9 mouse cellular contexts compared by ENCODE assay signal in the genomic region with DNA sequence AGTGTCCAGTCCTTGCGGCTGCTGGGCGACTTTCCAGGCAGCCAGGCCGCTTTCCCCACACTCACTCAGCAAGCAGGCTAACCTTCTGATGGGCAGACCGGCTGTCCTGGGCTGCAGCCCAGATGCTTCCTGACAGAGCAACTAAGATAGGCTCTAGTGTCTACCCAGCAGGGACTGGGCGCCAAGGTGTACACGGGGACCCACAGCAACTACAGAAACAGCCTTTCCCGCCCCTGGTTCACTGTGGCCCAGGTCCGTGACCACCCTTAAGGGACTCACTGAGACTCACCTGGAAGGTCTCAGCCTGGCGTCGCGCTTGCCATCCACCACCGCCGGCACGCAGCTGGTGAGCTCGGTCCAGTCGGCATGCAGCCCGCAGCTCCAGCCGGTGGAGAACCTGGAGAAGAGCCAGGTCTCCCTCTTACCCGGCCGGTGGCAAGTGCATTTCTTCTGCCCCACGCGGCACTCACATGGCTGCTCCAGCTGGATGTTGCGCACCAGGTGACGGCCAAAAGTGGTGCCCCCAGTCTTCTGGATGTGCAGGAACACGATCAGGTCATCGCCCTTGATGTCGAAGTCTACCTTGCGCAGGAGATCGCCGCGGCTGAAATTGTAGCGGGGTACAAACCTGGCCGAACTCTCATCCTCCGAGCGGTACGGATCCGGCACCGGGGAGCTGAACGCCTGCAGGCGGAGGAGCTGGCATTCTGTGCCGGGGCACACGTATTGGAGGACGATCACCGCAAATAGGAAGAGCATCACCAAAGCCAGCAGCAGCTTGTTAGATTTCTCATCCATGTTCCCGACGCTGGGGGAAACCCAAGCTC. TPM values are rescaled to one million over a fixed set of nuclear protein-coding genes. Genes with fewer than 3 reads are reported as not detected.
DNase-seq lines count a peak whose midpoint lies in the region; ATAC-seq and TF ChIP-seq lines count a peak whose summit lies in the region.
"Had no signal": no experiment of that assay in that cellular context is flagged by ENCODE, and none has a peak within 500 bp of the region (broad histone marks: within the 10 kb centered on the region; RNA-seq: fewer than 3 reads in every experiment).

No protein-coding gene starts in this region.

- H3K36me3 ChIP-seq in forebrain, postnatal 0 days (ENCODE audit: insufficient read depth) = no peaks in the 10 kb centered on the region
- H3K36me3 ChIP-seq in hindbrain, postnatal 0 days (ENCODE audit: insufficient read depth, low read length) = no peaks in the 10 kb centered on the region
- no peaks in the 10 kb centered on the region for H3K36me3 ChIP-seq in limb, embryonic 12.5 days
- no peaks in the 10 kb centered on the region for H3K36me3 ChIP-seq in midbrain, postnatal 0 days (ENCODE audit: insufficient read depth, low read length)
- H3K36me3 ChIP-seq in thymus, adult 2 months (ENCODE audit: control insufficient read depth, insufficient read depth, low read length) = no peaks in the 10 kb centered on the region

- H3K4me2 ChIP-seq in forebrain, postnatal 0 days (ENCODE audit: low read depth) = peak overlapping the region; percentile 57
- peak overlapping the region; percentile 74 for H3K4me2 ChIP-seq in hindbrain, postnatal 0 days (ENCODE audit: low read depth, low read length)
- H3K4me2 ChIP-seq in limb, embryonic 12.5 days = peak overlapping the region; percentile 65
- peak overlapping the region; percentile 76 for H3K4me2 ChIP-seq in midbrain, postnatal 0 days (ENCODE audit: low read depth, low read length, poor library complexity, severe bottlenecking)

- H3K4me1 ChIP-seq in cerebellum, adult 2 months (ENCODE audit: control insufficient read depth, insufficient read depth, low read length) = no peaks in the 10 kb centered on the region
- no peaks in the 10 kb centered on the region for H3K4me1 ChIP-seq in forebrain, postnatal 0 days (ENCODE audit: insufficient read depth)
- no peaks in the 10 kb centered on the region for H3K4me1 ChIP-seq in hindbrain, postnatal 0 days (ENCODE audit: insufficient read depth, low read length)
- no peaks in the 10 kb centered on the region for H3K4me1 ChIP-seq in limb, embryonic 12.5 days (replicated peaks)
- H3K4me1 ChIP-seq in midbrain, postnatal 0 days (ENCODE audit: insufficient read depth, low read length) = no peaks in the 10 kb centered on the region
- no peaks in the 10 kb centered on the region for H3K4me1 ChIP-seq in thymus, adult 2 months (replicated peaks; ENCODE audit: control insufficient read depth, insufficient read depth, low read length)

- peak overlapping the region; percentile 85 for H3K4me3 ChIP-seq in cerebellum, adult 2 months (replicated peaks; ENCODE audit: insufficient read depth, low read depth, low read length)
- H3K4me3 ChIP-seq in forebrain, postnatal 0 days (ENCODE audit: low read depth, low read length) = peak overlapping the region; percentile 49
- H3K4me3 ChIP-seq in hindbrain, postnatal 0 days (ENCODE audit: low read length) = peak overlapping the region; percentile 48
- H3K4me3 ChIP-seq in limb, embryonic 12.5 days (replicated peaks) = peak overlapping the region; percentile 52
- peak overlapping the region; percentile 48 for H3K4me3 ChIP-seq in midbrain, postnatal 0 days (ENCODE audit: low read depth, low read length)
- H3K4me3 ChIP-seq in thymus, adult 2 months (ENCODE audit: control insufficient read depth, insufficient read depth, low read length) = no peak overlapping the region

- peak overlapping the region; percentile 56 for H3K9ac ChIP-seq in forebrain, postnatal 0 days
- peak overlapping the region; percentile 53; the same call in 1 of the 2 replicates for H3K9ac ChIP-seq in hindbrain, postnatal 0 days (replicated peaks; ENCODE audit: low read length)
- peak overlapping the region; percentile 66 for H3K9ac ChIP-seq in limb, embryonic 12.5 days (replicated peaks)
- H3K9ac ChIP-seq in midbrain, postnatal 0 days (replicated peaks; ENCODE audit: low read length, poor library complexity, severe bottlenecking) = peak overlapping the region; percentile 51

- no peaks in the 10 kb centered on the region for H3K27me3 ChIP-seq in cerebellum, adult 2 months (ENCODE audit: control insufficient read depth, insufficient read depth, low read length)
- H3K27me3 ChIP-seq in forebrain, postnatal 0 days (ENCODE audit: insufficient read depth, low read length) = no peaks in the 10 kb centered on the region
- no peaks in the 10 kb centered on the region for H3K27me3 ChIP-seq in hindbrain, postnatal 0 days (ENCODE audit: insufficient read depth, low read length)
- peaks cover 54% of the 10 kb centered on the region for H3K27me3 ChIP-seq in limb, embryonic 12.5 days
- no peaks in the 10 kb centered on the region for H3K27me3 ChIP-seq in midbrain, postnatal 0 days (ENCODE audit: insufficient read depth, low read length)
- H3K27me3 ChIP-seq in thymus, adult 2 months (ENCODE audit: control insufficient read depth, insufficient read depth, low read length) = no peaks in the 10 kb centered on the region
- H3K27me3 ChIP-seq: CH12.LX had no signal

- no peak for TF ChIP-seq CTCF in cerebellum, adult 2 months (IDR thresholded peaks at IDR 0.05; ENCODE audit: borderline replicate concordance, insufficient read depth, low read depth, low read length)
- TF ChIP-seq CTCF in forebrain, postnatal 0 days (IDR thresholded peaks at IDR 0.05; ENCODE audit: low read depth) = no peak
- no peak for TF ChIP-seq CTCF in hindbrain, postnatal 0 days (IDR thresholded peaks at IDR 0.05; ENCODE audit: low read depth)
- TF ChIP-seq CTCF in midbrain, postnatal 0 days (IDR thresholded peaks at IDR 0.05) = no peak
- TF ChIP-seq CTCF in thymus, adult 2 months (IDR thresholded peaks at IDR 0.05; ENCODE audit: borderline replicate concordance, control insufficient read depth, extremely low read depth, insufficient read depth, low read length, poor library complexity) = no peak

- H3K9me3 ChIP-seq in forebrain, postnatal 0 days (ENCODE audit: low read length) = no peaks in the 10 kb centered on the region
- no peaks in the 10 kb centered on the region for H3K9me3 ChIP-seq in hindbrain, postnatal 0 days (ENCODE audit: low read length)
- H3K9me3 ChIP-seq in limb, embryonic 12.5 days = no peaks in the 10 kb centered on the region
- H3K9me3 ChIP-seq in midbrain, postnatal 0 days (ENCODE audit: low read length) = no peaks in the 10 kb centered on the region

- peak; percentile 9 for ATAC-seq in forebrain, postnatal 0 days
- peak; percentile 69 for ATAC-seq in hindbrain, postnatal 0 days
- peak; percentile 8; the same call in 1 of the 2 replicates for ATAC-seq in limb, embryonic 12.5 days (ENCODE audit: insufficient number of reproducible peaks, insufficient read depth, low FRiP score, low TSS enrichment, low read depth)
- ATAC-seq in midbrain, postnatal 0 days (ENCODE audit: low FRiP score) = peak; percentile 47

- no peak for TF ChIP-seq POLR2A in cerebellum, adult 2 months (IDR thresholded peaks at IDR 0.05; ENCODE audit: borderline replicate concordance, insufficient read depth, low read length)
- TF ChIP-seq POLR2A in thymus, adult 2 months (IDR thresholded peaks at IDR 0.05; ENCODE audit: control insufficient read depth, extremely low read depth, insufficient read depth, low read length, poor library complexity) = no peak

- 0 out of 2 replicates have a peak overlapping the region, but pooled peaks have one; percentile 27 for H3K27ac ChIP-seq in cerebellum, adult 2 months (ENCODE audit: insufficient read depth, low read length)
- peak overlapping the region; percentile 69; the same call in 1 of the 2 replicates for H3K27ac ChIP-seq in forebrain, postnatal 0 days (ENCODE audit: low read depth, low read length)
- H3K27ac ChIP-seq in hindbrain, postnatal 0 days = peak overlapping the region; percentile 38; the same call in 1 of the 2 replicates
- H3K27ac ChIP-seq in limb, embryonic 12.5 days = no peak overlapping the region
- H3K27ac ChIP-seq in midbrain, postnatal 0 days (ENCODE audit: low read depth, low read length) = no peak overlapping the region
- H3K27ac ChIP-seq in thymus, adult 2 months (ENCODE audit: control insufficient read depth, insufficient read depth, low read length) = no peak overlapping the region

- DNase-seq in layer of hippocampus, adult 11-12 months (ENCODE audit: low spot score) = peak; percentile 5
- no peak for DNase-seq in layer of hippocampus, adult 9-10 months (ENCODE audit: low spot score)
- DNase-seq in cerebellum, adult 2 months = peak; percentile 62 to 66
- DNase-seq in forebrain, postnatal 0 days = peak; percentile 17
- DNase-seq in hindbrain, postnatal 0 days (ENCODE audit: low spot score) = peak; percentile 22
- DNase-seq in midbrain, postnatal 0 days (ENCODE audit: low spot score) = peak; percentile 15
- DNase-seq in thymus, adult 2 months = no peak

- 10% methylated on average over 46 of the region's 46 CpGs for WGBS in cerebellum, adult 2 months
- 29% methylated on average over 46 of the region's 46 CpGs for WGBS in forebrain, postnatal 0 days
- WGBS in hindbrain, postnatal 0 days = 31% methylated on average over 46 of the region's 46 CpGs
- 19% methylated on average over 46 of the region's 46 CpGs for WGBS in limb, embryonic 12.5 days
- 26% methylated on average over 44 of the region's 46 CpGs for WGBS in midbrain, postnatal 0 days
- 16% methylated on average over 46 of the region's 46 CpGs for WGBS in thymus, adult 2 months

RNA-seq across cellular contexts. Expression of a gene that starts 1.8 kb away (rescaled TPM):
- polyA plus RNA-seq in cerebellum, adult 2 months (2012; rRNA removed) = 22.4 and 26.5 TPM in 2 replicates
- total RNA-seq in forebrain, postnatal 0 days (2014; rRNA removed) = 51.8 and 53.6 TPM in 2 replicates
- polyA plus RNA-seq in forebrain, postnatal 0 days (2015; fragmentation: Nextera tagmentation; extraction: Ambion mirVana) = 38.4 and 39.4 TPM in 2 replicates
- total RNA-seq in hindbrain, postnatal 0 days (2014; rRNA removed) = 49.7 and 65.7 TPM in 2 replicates
- polyA plus RNA-seq in hindbrain, postnatal 0 days (2015; fragmentation: Nextera tagmentation; extraction: Ambion mirVana) = 43.5 and 46.5 TPM in 2 replicates
- polyA plus RNA-seq in limb, embryonic 12.5 days (2016; fragmentation: Nextera tagmentation; extraction: Ambion mirVana) = 28.5 and 32.0 TPM in 2 replicates
- 45.2 and 45.8 TPM in 2 replicates for total RNA-seq in midbrain, postnatal 0 days (2014; rRNA removed)
- polyA plus RNA-seq in midbrain, postnatal 0 days (2015; fragmentation: Nextera tagmentation; extraction: Ambion mirVana) = 36.9 and 39.4 TPM in 2 replicates
- 0.12 and 0.18 TPM in 2 replicates for polyA plus RNA-seq in thymus, adult 2 months (2012; rRNA removed)
- total RNA-seq: CH12.LX had no signal

Comparison
In these comparisons a context has a peak if more than half of its experiments do, and no peak if none do; other contexts are left out.
1. DNase-seq: peak in layer of hippocampus, adult 11-12 months (single experiment), cerebellum, adult 2 months (2 of 2), forebrain, postnatal 0 days (single experiment), hindbrain, postnatal 0 days (single experiment) and midbrain, postnatal 0 days (single experiment); none in layer of hippocampus, adult 9-10 months (single experiment) and thymus, adult 2 months (single experiment).
2. H3K27ac ChIP-seq: peak in cerebellum, adult 2 months (single experiment), forebrain, postnatal 0 days (single experiment) and hindbrain, postnatal 0 days (single experiment); none in limb, embryonic 12.5 days (single experiment), midbrain, postnatal 0 days (single experiment) and thymus, adult 2 months (single experiment).
3. ATAC-seq: peak in every context shown above with its lines; median percentile 69 in hindbrain, postnatal 0 days; 47 in midbrain, postnatal 0 days; 9 in forebrain, postnatal 0 days; 8 in limb, embryonic 12.5 days.
4. RNA of a gene that starts 1.8 kb away (polyA plus RNA-seq): 43.5 to 46.5 TPM in hindbrain, postnatal 0 days, 36.9 to 39.4 TPM in midbrain, postnatal 0 days, 38.4 to 39.4 TPM in forebrain, postnatal 0 days, 28.5 to 32.0 TPM in limb, embryonic 12.5 days and 22.4 to 26.5 TPM in cerebellum, adult 2 months; 0.12 to 0.18 TPM in thymus, adult 2 months; every median in the first group is over 10 times any median in the second.
5. Peak in every context shown above with its lines, with median percentiles within 50 percentile points of each other: H3K4me2 ChIP-seq and H3K9ac ChIP-seq.